Mouse (Mus musculus) erythroid progenitor cell, adult 5-6 weeks (primary cell): ENCODE results near the gene Pde7b. TPM values are rescaled to one million over a fixed set of nuclear protein-coding genes. Genes with fewer than 3 reads are reported as not detected.

Experiments
- ATAC-seq: replicated peaks from 2 replicates; pipeline ENCODE4 v1.8.0; 2016; ENCODE audit warnings: moderate number of reproducible peaks, mild to moderate bottlenecking, moderate TSS enrichment, inconsistent platforms; ENCODE audit not compliant: poor library complexity, low FRiP score, severe bottlenecking
- total RNA-seq, 2 experiments: library from RNA; stranded (forward) in 1 of 2; stranded (reverse) in 1 of 2; fragments of 150-400 nt in 1 of 2; fragments of 186-747, 209-891 nt in 1 of 2; gene quantifications; 2 replicates each; pipeline versions ENCODE4 v1.2.3 to v1.2.4; 2015 to 2017; ENCODE audit warnings: low replicate concordance in 2 of 2

Gene Pde7b
- total RNA-seq, 2 experiments from 2014 or later, result not detected

GRCm38 (mm10) chr10:20507069-20507468 lies 217.8 kb downstream of the Pde7b start:
- ATAC-seq, result no peak

GRCm38 (mm10) chr10:20505454-20505853 lies 219.4 kb downstream of the Pde7b start:
- ATAC-seq, result no peak

- no peak for ATAC-seq
These were observed 220.1 kb downstream of the Pde7b start for GRCm38 (mm10) chr10:20504800-20505199.

GRCm38 (mm10) chr10:20503265-20504025 lies 221.4 kb downstream of the Pde7b start:
- no peak for ATAC-seq

DNA sequence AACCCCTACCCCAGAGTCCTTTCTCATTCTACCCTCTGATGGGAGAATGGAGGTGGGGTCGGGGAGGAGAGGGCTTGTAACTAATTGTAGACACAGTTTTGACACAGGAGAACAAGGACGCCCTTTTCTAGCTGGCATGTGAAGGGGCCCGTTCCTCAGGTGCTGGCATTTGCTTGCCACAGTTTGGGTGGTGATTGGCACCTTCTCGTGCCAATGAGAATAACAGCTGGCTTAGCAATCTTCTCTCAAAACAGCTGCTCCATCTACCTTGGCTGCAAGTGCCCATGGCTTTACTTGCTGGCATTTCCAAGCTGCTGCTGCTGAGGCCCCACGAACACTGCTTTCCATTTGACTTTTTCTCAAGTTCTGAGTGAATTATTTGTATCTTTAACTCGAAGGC lies 223.7 kb downstream of the Pde7b start:
- no peak for ATAC-seq

DNA sequence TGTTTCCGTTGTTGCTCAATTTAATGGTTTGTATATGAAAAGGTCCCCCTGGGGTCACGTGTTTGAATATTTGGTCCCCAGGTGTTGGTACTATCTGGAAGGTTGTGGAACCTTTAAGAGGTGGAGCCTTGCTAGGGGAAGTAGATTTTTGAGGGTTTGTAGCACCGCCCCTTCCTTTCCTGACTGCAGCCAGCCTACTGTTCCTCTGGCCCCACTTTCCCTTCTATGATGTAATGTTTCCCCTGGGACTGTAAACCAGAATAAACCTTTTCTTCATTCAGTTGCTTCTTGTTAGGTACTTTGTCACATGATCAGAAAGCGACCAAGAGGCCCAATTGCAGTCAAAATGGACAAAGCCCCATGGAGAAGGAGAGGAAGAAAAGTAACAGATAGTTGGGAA lies 229.8 kb downstream of the Pde7b start:
- no peak for ATAC-seq

- no peak for ATAC-seq
These were observed 230.9 kb downstream of the Pde7b start for GRCm38 (mm10) chr10:20493826-20494455.

DNA sequence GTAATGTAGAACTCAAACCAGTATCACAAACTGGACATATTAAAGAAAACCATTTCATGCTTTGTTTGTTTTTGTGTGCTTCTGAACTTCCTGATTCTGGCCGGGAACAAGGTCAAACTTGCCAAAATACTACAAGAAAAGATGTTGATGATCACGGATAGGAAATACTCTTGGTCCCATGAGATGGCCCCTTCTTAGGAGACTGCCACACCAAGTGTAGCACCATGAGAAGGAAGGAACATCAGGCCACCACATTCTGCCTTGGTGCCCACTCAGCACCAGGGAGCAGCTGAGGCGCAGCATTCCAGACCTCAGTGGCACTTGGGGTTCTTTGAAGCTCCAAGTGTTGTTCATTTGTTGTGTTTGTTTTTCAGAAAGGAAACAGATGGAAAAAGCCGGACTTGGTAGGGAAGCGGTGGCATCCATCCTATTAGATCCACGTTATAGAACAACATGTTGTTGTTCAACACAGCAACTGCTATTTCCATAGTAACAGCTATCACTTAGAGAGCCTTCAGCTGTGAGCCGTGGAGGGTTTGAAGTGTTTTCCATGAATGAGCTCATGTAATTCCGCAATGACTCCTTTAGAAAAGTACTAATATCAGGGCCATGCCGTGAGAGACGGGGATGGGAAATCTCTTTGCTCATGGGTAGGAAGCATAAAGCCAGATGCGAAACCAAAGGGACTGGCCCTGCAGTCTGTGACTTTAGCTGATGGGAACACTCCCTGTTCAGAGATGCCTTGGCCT lies 232.5 kb downstream of the Pde7b start:
- no peak for ATAC-seq

- ATAC-seq, result no peak
These were observed 234.1 kb downstream of the Pde7b start for GRCm38 (mm10) chr10:20490775-20491174.

DNA sequence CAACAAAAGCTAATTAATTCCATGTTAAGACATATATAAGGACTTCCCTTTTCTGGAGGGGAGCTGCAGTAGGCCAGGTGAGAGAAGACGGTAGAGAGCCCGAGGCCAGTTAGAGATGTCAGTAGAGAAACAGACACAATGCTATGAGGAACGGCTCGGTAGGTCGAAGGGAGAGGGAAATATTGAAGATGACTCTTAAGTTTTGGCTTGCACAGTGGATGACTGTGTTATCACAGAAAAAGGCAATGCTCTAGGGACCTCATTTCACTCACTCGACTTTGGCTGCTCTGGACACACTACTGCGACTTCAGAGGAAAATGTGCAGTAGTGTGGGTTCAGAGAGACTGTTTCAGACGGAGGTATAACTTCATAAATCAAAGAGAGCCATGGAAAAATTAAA lies 234.6 kb downstream of the Pde7b start:
- no peak for ATAC-seq

DNA sequence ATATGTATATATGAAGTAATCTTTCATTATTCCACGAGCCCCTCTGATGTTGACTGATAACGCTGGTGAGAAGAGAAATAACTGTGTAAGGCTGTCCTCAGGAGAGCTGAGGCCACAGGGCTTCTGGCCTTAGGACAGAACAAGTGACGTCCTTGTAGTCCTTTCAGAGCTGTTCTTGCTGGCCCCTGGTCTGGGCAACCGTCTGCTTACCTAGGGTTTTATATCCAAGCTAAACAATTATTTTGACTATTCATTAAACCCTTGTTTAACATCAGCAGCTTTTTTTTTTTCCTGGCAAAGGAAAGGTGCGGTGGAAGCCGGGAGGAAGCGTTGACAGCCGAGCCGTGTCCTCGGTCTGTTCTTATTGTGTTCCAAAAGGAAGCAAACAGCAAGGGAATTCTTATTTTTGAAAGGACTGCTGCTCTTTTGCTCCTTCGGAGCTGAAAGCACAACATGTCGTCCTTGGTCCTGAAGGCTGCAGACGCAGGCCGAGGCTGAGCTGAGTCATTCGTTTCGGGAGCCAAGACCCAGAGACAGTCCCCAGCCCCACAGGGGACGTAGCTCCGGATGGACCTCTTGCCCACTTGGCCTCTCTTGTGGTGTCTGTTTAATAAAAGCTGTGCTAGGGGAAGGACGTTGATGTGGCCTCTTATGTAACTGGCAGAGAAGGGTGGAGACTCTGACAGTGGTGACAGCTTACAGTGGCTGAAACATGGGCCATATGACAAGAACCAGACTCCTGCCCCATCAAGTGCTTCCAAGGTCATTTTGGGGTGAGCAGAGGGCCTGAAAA lies 238.2 kb downstream of the Pde7b start:
- no peak for ATAC-seq

GRCm38 (mm10) chr10:20485816-20486215 lies 239.1 kb downstream of the Pde7b start:
- ATAC-seq, result no peak

GRCm38 (mm10) chr10:20479481-20479880 lies 245.4 kb downstream of the Pde7b start:
- ATAC-seq, result no peak

DNA sequence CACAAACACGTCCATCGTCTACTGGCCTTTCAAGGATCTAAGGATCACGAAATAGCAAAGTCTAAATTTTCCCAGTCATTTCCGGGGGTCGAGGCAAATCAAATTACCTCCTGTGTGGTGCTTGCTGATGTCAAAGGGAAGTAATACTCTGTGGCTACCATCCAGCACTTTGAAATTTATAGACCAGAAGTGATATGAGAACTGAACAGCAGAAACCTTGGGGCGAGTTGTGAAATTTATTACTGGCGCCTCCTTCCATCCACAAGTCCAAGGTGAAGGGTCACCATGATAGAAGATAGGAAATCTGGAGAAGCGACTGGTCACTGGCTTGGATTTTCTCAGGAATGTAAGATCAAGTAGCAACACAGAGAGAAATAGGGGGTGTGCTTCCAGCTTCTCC lies 246.4 kb downstream of the Pde7b start:
- no peak for ATAC-seq

GRCm38 (mm10) chr10:20474831-20475230 lies 250.0 kb downstream of the Pde7b start:
- ATAC-seq, result no peak

DNA sequence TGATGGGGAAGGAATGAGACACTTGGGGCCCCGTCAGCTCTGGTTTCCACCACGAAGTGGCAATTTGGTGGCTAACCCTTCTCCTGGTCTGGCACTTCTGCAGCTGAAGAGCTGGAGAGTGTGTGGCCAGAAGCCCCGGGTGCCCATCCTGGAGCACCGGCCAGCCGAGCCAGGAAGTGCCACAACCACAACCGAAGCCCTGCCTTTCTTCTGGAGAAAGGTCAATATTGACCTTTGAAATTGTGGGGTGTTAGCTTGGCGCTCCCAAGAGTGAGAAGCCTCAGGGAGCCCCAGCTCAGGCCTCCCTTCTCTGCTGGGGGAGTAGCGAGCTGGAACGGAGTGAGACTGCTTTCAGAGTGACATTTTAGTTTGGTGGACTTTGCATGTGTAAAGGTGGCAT lies 250.8 kb downstream of the Pde7b start:
- ATAC-seq, result no peak

DNA sequence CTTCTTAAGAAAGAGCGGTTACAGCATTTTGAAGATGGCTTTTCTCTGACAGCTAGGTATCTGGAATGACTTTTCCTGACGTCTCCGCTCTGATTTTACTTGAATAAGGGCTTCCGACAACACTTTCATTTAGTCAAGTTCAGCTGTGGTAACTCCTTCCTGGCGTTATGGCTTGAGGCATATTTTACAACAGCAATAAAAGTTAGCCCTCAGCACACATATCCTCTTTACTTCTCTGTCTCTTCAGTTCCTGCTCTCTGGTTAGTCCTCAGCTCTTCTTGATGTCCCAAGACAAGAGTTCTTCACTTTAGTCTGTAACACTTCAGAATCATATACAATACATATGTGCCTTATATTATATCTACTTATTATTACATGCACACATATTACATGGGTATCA lies 251.4 kb downstream of the Pde7b start:
- no peak for ATAC-seq

GRCm38 (mm10) chr10:20472007-20472406 lies 252.9 kb downstream of the Pde7b start:
- no peak for ATAC-seq

- no peak for ATAC-seq
These were observed 260.2 kb downstream of the Pde7b start for GRCm38 (mm10) chr10:20464631-20465030.

GRCm38 (mm10) chr10:20463941-20464340 lies 260.9 kb downstream of the Pde7b start:
- ATAC-seq, result no peak
